Mouse (Mus musculus): ENCODE results near the gene Pmfbp1. TPM values are rescaled to one million over a fixed set of nuclear protein-coding genes. Genes with fewer than 3 reads are reported as not detected.

Gene Pmfbp1
- polyA plus RNA-seq, 1 experiment from 2014 or later = 0.11 TPM

GRCm38 (mm10) chr8:109465761-109466160, 28.1 kb upstream of the Pmfbp1 start:
- Histone ChIP-seq H3K9ac (replicated peaks; ENCODE audit: low read length) (no peak overlapping the region), H3K36me3 (ENCODE audit: insufficient read depth, low read length) (no peaks in the 10 kb centered on the region), H3K9me3 (ENCODE audit: low read length) (no peaks in the 10 kb centered on the region), H3K27me3 (ENCODE audit: insufficient read depth, low read length) (no peaks in the 10 kb centered on the region), H3K4me3 (ENCODE audit: low read length) (no peak overlapping the region), H3K4me2 (replicated peaks; ENCODE audit: low read depth, low read length) (no peak overlapping the region), H3K4me1 (ENCODE audit: insufficient read depth, low read length) (peaks cover 14% of the 10 kb centered on the region), H3K27ac (ENCODE audit: low read length) (no peak overlapping the region)
- 62% methylated on average over 3 of the region's 3 CpGs for WGBS
- no peak for ATAC-seq (ENCODE audit: low FRiP score, low TSS enrichment)

GRCm38 (mm10) chr8:109467516-109467915, 26.3 kb upstream of the Pmfbp1 start:
- Histone ChIP-seq H3K4me2 (replicated peaks; ENCODE audit: low read depth, low read length) (no peak overlapping the region), H3K9ac (replicated peaks; ENCODE audit: low read length) (no peak overlapping the region), H3K27me3 (ENCODE audit: insufficient read depth, low read length) (no peaks in the 10 kb centered on the region), H3K4me3 (ENCODE audit: low read length) (no peak overlapping the region), H3K36me3 (ENCODE audit: insufficient read depth, low read length) (no peaks in the 10 kb centered on the region), H3K27ac (ENCODE audit: low read length) (no peak overlapping the region), H3K4me1 (ENCODE audit: insufficient read depth, low read length) (peaks cover 14% of the 10 kb centered on the region), H3K9me3 (ENCODE audit: low read length) (no peaks in the 10 kb centered on the region)
- 30% methylated on average over 5 of the region's 5 CpGs for WGBS
- no peak for ATAC-seq (ENCODE audit: low FRiP score, low TSS enrichment)

- WGBS = 88% methylated on average over 11 of the region's 11 CpGs
- Histone ChIP-seq H3K9me3 (ENCODE audit: low read length) (no peaks in the 10 kb centered on the region), H3K4me1 (ENCODE audit: insufficient read depth, low read length) (peaks cover 14% of the 10 kb centered on the region), H3K27me3 (ENCODE audit: insufficient read depth, low read length) (no peaks in the 10 kb centered on the region), H3K4me2 (replicated peaks; ENCODE audit: low read depth, low read length) (no peak overlapping the region), H3K4me3 (ENCODE audit: low read length) (no peak overlapping the region), H3K9ac (replicated peaks; ENCODE audit: low read length) (no peak overlapping the region), H3K27ac (ENCODE audit: low read length) (no peak overlapping the region), H3K36me3 (ENCODE audit: insufficient read depth, low read length) (no peaks in the 10 kb centered on the region)
- ATAC-seq (ENCODE audit: low FRiP score, low TSS enrichment) = no peak
These were observed 25.7 kb upstream of the Pmfbp1 start for GRCm38 (mm10) chr8:109468112-109468511.

GRCm38 (mm10) chr8:109471876-109472275, 22.0 kb upstream of the Pmfbp1 start:
- WGBS = 71% methylated on average over 6 of the region's 6 CpGs
- Histone ChIP-seq H3K27me3 (ENCODE audit: insufficient read depth, low read length) (no peaks in the 10 kb centered on the region; the same call in 1 of the 2 replicates), H3K4me2 (replicated peaks; ENCODE audit: low read depth, low read length) (no peak overlapping the region), H3K9me3 (ENCODE audit: low read length) (no peaks in the 10 kb centered on the region), H3K4me1 (ENCODE audit: insufficient read depth, low read length) (no peaks in the 10 kb centered on the region), H3K9ac (replicated peaks; ENCODE audit: low read length) (no peak overlapping the region), H3K27ac (ENCODE audit: low read length) (no peak overlapping the region), H3K36me3 (ENCODE audit: insufficient read depth, low read length) (no peaks in the 10 kb centered on the region), H3K4me3 (ENCODE audit: low read length) (no peak overlapping the region)
- no peak for ATAC-seq (ENCODE audit: low FRiP score, low TSS enrichment)

- WGBS = 84% methylated on average over 8 of the region's 8 CpGs
- no peaks in the 10 kb centered on the region for H3K36me3 ChIP-seq (ENCODE audit: insufficient read depth, low read length)
- no peak overlapping the region for H3K4me3 ChIP-seq (ENCODE audit: low read length)
- no peak overlapping the region for H3K4me2 ChIP-seq (replicated peaks; ENCODE audit: low read depth, low read length)
- ATAC-seq (ENCODE audit: low FRiP score, low TSS enrichment) = no peak
- H3K27me3 ChIP-seq (ENCODE audit: insufficient read depth, low read length) = no peaks in the 10 kb centered on the region; the same call in 1 of the 2 replicates
- H3K4me1 ChIP-seq (ENCODE audit: insufficient read depth, low read length) = no peaks in the 10 kb centered on the region
- no peak overlapping the region for H3K9ac ChIP-seq (replicated peaks; ENCODE audit: low read length)
- H3K9me3 ChIP-seq (ENCODE audit: low read length) = no peaks in the 10 kb centered on the region
- H3K27ac ChIP-seq (ENCODE audit: low read length) = no peak overlapping the region
These were observed 21.4 kb upstream of the Pmfbp1 start for GRCm38 (mm10) chr8:109472400-109472799.

GRCm38 (mm10) chr8:109474442-109475121, 19.2 kb upstream of the Pmfbp1 start:
- no peaks in the 10 kb centered on the region for H3K9me3 ChIP-seq (ENCODE audit: low read length)
- no peak overlapping the region for H3K9ac ChIP-seq (replicated peaks; ENCODE audit: low read length)
- no peaks in the 10 kb centered on the region for H3K36me3 ChIP-seq (ENCODE audit: insufficient read depth, low read length)
- no peak overlapping the region for H3K4me3 ChIP-seq (ENCODE audit: low read length)
- no peak for ATAC-seq (ENCODE audit: low FRiP score, low TSS enrichment)
- H3K4me2 ChIP-seq (replicated peaks; ENCODE audit: low read depth, low read length) = no peak overlapping the region
- 63% methylated on average over 14 of the region's 14 CpGs for WGBS
- H3K27ac ChIP-seq (ENCODE audit: low read length) = no peak overlapping the region
- H3K4me1 ChIP-seq (ENCODE audit: insufficient read depth, low read length) = no peaks in the 10 kb centered on the region
- no peaks in the 10 kb centered on the region; the same call in 1 of the 2 replicates for H3K27me3 ChIP-seq (ENCODE audit: insufficient read depth, low read length)

GRCm38 (mm10) chr8:109475436-109475835, 18.4 kb upstream of the Pmfbp1 start:
- H3K4me3 ChIP-seq (ENCODE audit: low read length) = no peak overlapping the region
- H3K4me2 ChIP-seq (replicated peaks; ENCODE audit: low read depth, low read length) = no peak overlapping the region
- H3K9me3 ChIP-seq (ENCODE audit: low read length) = no peaks in the 10 kb centered on the region
- 66% methylated on average over 4 of the region's 4 CpGs for WGBS
- H3K4me1 ChIP-seq (ENCODE audit: insufficient read depth, low read length) = no peaks in the 10 kb centered on the region
- no peak for ATAC-seq (ENCODE audit: low FRiP score, low TSS enrichment)
- H3K27me3 ChIP-seq (ENCODE audit: insufficient read depth, low read length) = no peaks in the 10 kb centered on the region; the same call in 1 of the 2 replicates
- no peaks in the 10 kb centered on the region for H3K36me3 ChIP-seq (ENCODE audit: insufficient read depth, low read length)
- no peak overlapping the region for H3K27ac ChIP-seq (ENCODE audit: low read length)
- no peak overlapping the region for H3K9ac ChIP-seq (replicated peaks; ENCODE audit: low read length)

- Histone ChIP-seq H3K4me2 (replicated peaks; ENCODE audit: low read depth, low read length) (no peak overlapping the region), H3K27me3 (ENCODE audit: insufficient read depth, low read length) (no peaks in the 10 kb centered on the region; the same call in 1 of the 2 replicates), H3K27ac (ENCODE audit: low read length) (no peak overlapping the region), H3K36me3 (ENCODE audit: insufficient read depth, low read length) (no peaks in the 10 kb centered on the region), H3K9ac (replicated peaks; ENCODE audit: low read length) (no peak overlapping the region), H3K4me3 (ENCODE audit: low read length) (no peak overlapping the region), H3K4me1 (ENCODE audit: insufficient read depth, low read length) (no peaks in the 10 kb centered on the region), H3K9me3 (ENCODE audit: low read length) (no peaks in the 10 kb centered on the region)
- 60% methylated on average over 6 of the region's 6 CpGs for WGBS
- no peak for ATAC-seq (ENCODE audit: low FRiP score, low TSS enrichment)
These were observed 15.2 kb upstream of the Pmfbp1 start for GRCm38 (mm10) chr8:109478586-109478985.

GRCm38 (mm10) chr8:109484741-109485140, 9.1 kb upstream of the Pmfbp1 start:
- ATAC-seq (ENCODE audit: low FRiP score, low TSS enrichment) = no peak
- H3K4me3 ChIP-seq (ENCODE audit: low read length) = no peak overlapping the region
- 65% methylated on average over 11 of the region's 11 CpGs for WGBS
- H3K36me3 ChIP-seq (ENCODE audit: insufficient read depth, low read length) = no peaks in the 10 kb centered on the region
- H3K27ac ChIP-seq (ENCODE audit: low read length) = no peak overlapping the region
- H3K27me3 ChIP-seq (ENCODE audit: insufficient read depth, low read length) = no peaks in the 10 kb centered on the region
- no peak overlapping the region for H3K9ac ChIP-seq (replicated peaks; ENCODE audit: low read length)
- no peak overlapping the region for H3K4me2 ChIP-seq (replicated peaks; ENCODE audit: low read depth, low read length)
- H3K9me3 ChIP-seq (ENCODE audit: low read length) = no peaks in the 10 kb centered on the region
- no peaks in the 10 kb centered on the region for H3K4me1 ChIP-seq (ENCODE audit: insufficient read depth, low read length)

GRCm38 (mm10) chr8:109485530-109485929, 8.3 kb upstream of the Pmfbp1 start:
- Histone ChIP-seq H3K36me3 (ENCODE audit: insufficient read depth, low read length) (no peaks in the 10 kb centered on the region), H3K9ac (replicated peaks; ENCODE audit: low read length) (no peak overlapping the region), H3K27ac (ENCODE audit: low read length) (no peak overlapping the region), H3K9me3 (ENCODE audit: low read length) (no peaks in the 10 kb centered on the region), H3K27me3 (ENCODE audit: insufficient read depth, low read length) (no peaks in the 10 kb centered on the region), H3K4me1 (ENCODE audit: insufficient read depth, low read length) (no peaks in the 10 kb centered on the region), H3K4me2 (replicated peaks; ENCODE audit: low read depth, low read length) (no peak overlapping the region), H3K4me3 (ENCODE audit: low read length) (no peak overlapping the region)
- ATAC-seq (ENCODE audit: low FRiP score, low TSS enrichment) = no peak
- 24% methylated on average over 6 of the region's 6 CpGs for WGBS
